Mouse (Mus musculus) liver, embryonic 14.5 days (tissue): ENCODE measurements around the gene Lrp8. TPM values are rescaled to one million over a fixed set of nuclear protein-coding genes. Genes with fewer than 3 reads are reported as not detected.

ENCODE experiments used
- ATAC-seq: fragments of 200-750 bp; cut with Nextera tagmentation; 2 replicates; pipeline ENCODE4 v1.8.0; 2017; ENCODE audit warnings: moderate number of reproducible peaks, mild to moderate bottlenecking, moderate library complexity; ENCODE audit not compliant: insufficient read depth
- DNase-seq, 3 experiments: peaks; one replicate each; pipeline ENCODE4 v3.0.0-alpha.2; 2012 to 2013; ENCODE audit warnings: low read depth in 3 of 3, low spot score in 3 of 3
- H3K27ac ChIP-seq: fragments of 300-500 bp; sonication (generic); 2 replicates; pipeline ENCODE4 v1.5.1; 2014; ENCODE audit warnings: moderate library complexity, mild to moderate bottlenecking, control low read depth, inconsistent platforms
- H3K27me3 ChIP-seq: fragments of 300-500 bp; sonication (generic); 2 replicates; pipeline ENCODE4 v1.6.1; 2014; ENCODE audit warnings: mild to moderate bottlenecking, low read length, moderate library complexity; ENCODE audit not compliant: control insufficient read depth, insufficient read depth
- H3K36me3 ChIP-seq: fragments of 300-500 bp; sonication (generic); replicated peaks from 2 replicates; pipeline ENCODE4 v1.6.1; 2014; ENCODE audit warnings: low read depth; ENCODE audit not compliant: control insufficient read depth, insufficient read depth
- H3K4me1 ChIP-seq, 2 experiments: fragments of 200-500 bp in 1 of 2; fragments of 300-500 bp in 1 of 2; sonication (generic) in 1 of 2; replicated peaks; 2 replicates each; pipeline ENCODE4 v1.6.1; 2012 to 2014; ENCODE audit warnings: antibody characterized with exemption in 1 of 2, inconsistent platforms in 1 of 2, low read length in 1 of 2; ENCODE audit not compliant: control insufficient read depth in 2 of 2, insufficient read depth in 2 of 2
- H3K4me2 ChIP-seq: fragments of 300-500 bp; sonication (generic); 2 replicates; pipeline ENCODE4 v1.6.1; 2014; ENCODE audit warnings: low read depth, mild to moderate bottlenecking, control low read depth, moderate library complexity
- H3K4me3 ChIP-seq, 2 experiments: fragments of 200-500 bp in 1 of 2; fragments of 300-500 bp in 1 of 2; sonication (generic) in 1 of 2; 2 replicates each; pipeline ENCODE4 v1.5.1; 2012 to 2014; ENCODE audit warnings: low read depth in 2 of 2, low read length in 2 of 2, mild to moderate bottlenecking in 2 of 2, control low read depth in 1 of 2, inconsistent platforms in 1 of 2, moderate library complexity in 1 of 2; ENCODE audit not compliant: insufficient read depth in 1 of 2
- H3K9ac ChIP-seq: fragments of 300-500 bp; sonication (generic); replicated peaks from 2 replicates; pipeline ENCODE4 v1.6.1; 2014; ENCODE audit warnings: mild to moderate bottlenecking, control low read depth, moderate library complexity
- H3K9me3 ChIP-seq: fragments of 300-500 bp; sonication (generic); 2 replicates; pipeline ENCODE4 v1.6.1; 2016; ENCODE audit warnings: low read length, mixed read lengths; ENCODE audit not compliant: control insufficient read depth
- CTCF ChIP-seq: IDR thresholded peaks from 2 replicates; pipeline ENCODE4 v1.5.1; 2016; ENCODE audit warnings: antibody characterized with exemption, low read depth, control low read depth
- EP300 ChIP-seq: IDR thresholded peaks from 2 replicates; pipeline ENCODE4 v1.6.1; 2016; ENCODE audit warnings: antibody characterized with exemption, low read depth
- WGBS: fragments of 180-500 bp; shearing (Covaris S2); extraction: QIAGEN DNeasy Blood & Tissue Kit; methylation state at CpG from one replicate; pipeline ENCODE4 v1.1.7; 2014; ENCODE audit not compliant: insufficient replicate concordance; 5-methylcytosine and 5-hydroxymethylcytosine counted together
- polyA plus RNA-seq, 2 experiments: library from polyadenylated mRNA; depleted of rRNA in 1 of 2; stranded (reverse) in 1 of 2; unstranded in 1 of 2; fragments of >200 nt; fragmentation: Nextera tagmentation in 1 of 2; extraction: Ambion mirVana in 1 of 2; gene quantifications; 2 replicates each; pipeline versions ENCODE4 v1.2.1 to v1.2.3; 2012 to 2014

Lrp8 gene
- polyA plus RNA-seq, 2 experiments = 1.8 to 4.3 TPM

GRCm38 (mm10) chr4:107889731-107890432 is 87.8 kb downstream of the Lrp8 start, which contains the start of gene 0610037L13Rik:
TSS of gene 0610037L13Rik (plus strand) at chr4:107889813.
- ATAC-seq (peak; percentile 95), DNase-seq (peak; percentile 94 to 95 (median 95))
- H3K27me3 ChIP-seq = no peaks in the 10 kb centered on the region
- 0% methylated on average over 48 of the region's 48 CpGs for WGBS
- H3K4me2 ChIP-seq = peak within 1 kb of the TSS; percentile 93
- TF ChIP-seq EP300 (no peak), CTCF (no peak)
- peak within 1 kb of the TSS; percentile 58 for H3K27ac ChIP-seq
- H3K9ac ChIP-seq = peak within 1 kb of the TSS; percentile 60
- H3K4me3 ChIP-seq = peak within 1 kb of the TSS; percentile 77 to 88
- no peaks in the 10 kb centered on the region for H3K9me3 ChIP-seq
- peaks cover 9 to 17% of the 10 kb centered on the region in 2 experiments for H3K4me1 ChIP-seq
- H3K36me3 ChIP-seq = peaks cover 22% of the 10 kb centered on the region

- Histone ChIP-seq H3K4me1 (peaks cover 9 to 17% of the 10 kb centered on the region in 2 experiments), H3K9ac (no peak overlapping the region), H3K4me2 (no peak overlapping the region), H3K27me3 (no peaks in the 10 kb centered on the region), H3K36me3 (peaks cover 3% of the 10 kb centered on the region; the same call in 1 of the 2 replicates), H3K4me3 (no peak overlapping the region), H3K9me3 (no peaks in the 10 kb centered on the region), H3K27ac (no peak overlapping the region)
- DNase-seq (no peak), ATAC-seq (no peak)
- WGBS = 53% methylated on average over 2 of the region's 2 CpGs
- TF ChIP-seq CTCF (peak; percentile 66), EP300 (no peak)
Measured at GRCm38 (mm10) chr4:107892663-107893062, 90.6 kb downstream of the Lrp8 start.

- WGBS = 56% methylated on average over 5 of the region's 5 CpGs
- H3K27me3 ChIP-seq = no peaks in the 10 kb centered on the region
- H3K4me2 ChIP-seq = peak overlapping the region; percentile 24; the same call in 1 of the 2 replicates
- no peaks in the 10 kb centered on the region for H3K9me3 ChIP-seq
- no peak overlapping the region for H3K27ac ChIP-seq
- ATAC-seq (peak; percentile 63; the same call in 1 of the 2 replicates), DNase-seq (no peak)
- no peak overlapping the region for H3K4me3 ChIP-seq
- H3K36me3 ChIP-seq = no peaks in the 10 kb centered on the region; the same call in 1 of the 2 replicates
- H3K9ac ChIP-seq = no peak overlapping the region
- peaks cover 0 to 7% of the 10 kb centered on the region in 2 experiments; a peak in 1 of 4 replicates for H3K4me1 ChIP-seq
- no peak for TF ChIP-seq EP300
- no peak for TF ChIP-seq CTCF
Measured at GRCm38 (mm10) chr4:107899211-107899927, 97.3 kb downstream of the Lrp8 start.

GRCm38 (mm10) chr4:107900206-107900605 is 98.1 kb downstream of the Lrp8 start:
- Histone ChIP-seq H3K27ac (peak overlapping the region; percentile 27; the same call in 1 of the 2 replicates), H3K36me3 (peaks cover 2% of the 10 kb centered on the region), H3K9ac (no peak overlapping the region), H3K4me2 (peak overlapping the region; percentile 24; the same call in 1 of the 2 replicates), H3K4me3 (no peak overlapping the region), H3K4me1 (peaks cover 0 to 11% of the 10 kb centered on the region in 2 experiments; a peak in 1 of 4 replicates), H3K27me3 (no peaks in the 10 kb centered on the region), H3K9me3 (no peaks in the 10 kb centered on the region)
- 67% methylated on average over 3 of the region's 3 CpGs for WGBS
- TF ChIP-seq EP300 (no peak), CTCF (no peak)
- no peak for ATAC-seq
- no peak for DNase-seq

GRCm38 (mm10) chr4:107904252-107904651 is 102.2 kb downstream of the Lrp8 start:
- ATAC-seq = peak; percentile 56; the same call in 1 of the 2 replicates
- H3K4me3 ChIP-seq = no peak overlapping the region
- no peak overlapping the region for H3K4me2 ChIP-seq
- no peaks in the 10 kb centered on the region for H3K9me3 ChIP-seq
- H3K36me3 ChIP-seq = peaks cover 5% of the 10 kb centered on the region; the same call in 1 of the 2 replicates
- no peak overlapping the region for H3K27ac ChIP-seq
- peaks cover 0 to 9% of the 10 kb centered on the region in 2 experiments; a peak in 1 of 4 replicates for H3K4me1 ChIP-seq
- no peak for DNase-seq
- no peak overlapping the region for H3K9ac ChIP-seq
- TF ChIP-seq EP300 (no peak), CTCF (no peak)
- no peaks in the 10 kb centered on the region for H3K27me3 ChIP-seq
- whole genome bisulfite sequencing = 23% methylated on average over 10 of the region's 10 CpGs
